Mouse (Mus musculus) C2C12 (cell line): ENCODE results near the gene Olfr203.

ENCODE experiments used
- CEBPB ChIP-seq: IDR thresholded peaks from one replicate; pipeline ENCODE4 v1.6.1; 2011; ENCODE audit warnings: low read depth, mild to moderate bottlenecking, control low read depth, moderate library complexity
- CTCF ChIP-seq: IDR thresholded peaks from one replicate; pipeline ENCODE4 v1.5.1; 2011; ENCODE audit not compliant: control insufficient read depth, insufficient read depth, insufficient read length
- FOSL1 ChIP-seq: IDR thresholded peaks from one replicate; pipeline ENCODE4 v1.8.0; 2011; ENCODE audit warnings: mild to moderate bottlenecking, low read length; ENCODE audit not compliant: poor library complexity, insufficient read depth, severe bottlenecking
- MAX ChIP-seq: IDR thresholded peaks from one replicate; pipeline ENCODE4 v1.6.1; 2011; ENCODE audit warnings: mild to moderate bottlenecking, control low read depth
- MYOD1 ChIP-seq: IDR thresholded peaks from one replicate; pipeline ENCODE4 v1.6.1; 2011; ENCODE audit warnings: low read depth; ENCODE audit not compliant: control insufficient read depth, insufficient read length
- MYOG ChIP-seq: IDR thresholded peaks from one replicate; pipeline ENCODE4 v1.6.1; 2011; ENCODE audit not compliant: control insufficient read depth, insufficient read length; ENCODE audit errors: extremely low read depth

- TF ChIP-seq FOSL1 = no peak
- TF ChIP-seq MYOG = no peak
- no peak for TF ChIP-seq CTCF
- TF ChIP-seq MYOD1 = no peak
- no peak for TF ChIP-seq CEBPB
- no peak for TF ChIP-seq MAX
These were observed at the start of gene Olfr203 for GRCm38 (mm10) chr16:59298581-59298980.
